Mouse (Mus musculus): ENCODE measurements around the gene Hist3h2ba. TPM values are rescaled to one million over a fixed set of nuclear protein-coding genes. Genes with fewer than 3 reads are reported as not detected.

Gene Hist3h2ba
- 0.97 and 1.6 TPM in 2 replicates for polyA plus RNA-seq (2012; rRNA removed)

- DNase-seq (ENCODE audit: low read depth) = no peak
Observed at GRCm38 (mm10) chr11:58948542-58949479, at the start of gene Hist3h2ba. TSS of gene Hist3h2ba (plus strand) at chr11:58948920.

- no peak for DNase-seq (ENCODE audit: low read depth)
Observed at GRCm38 (mm10) chr11:58901080-58901479, 47.6 kb upstream of the Hist3h2ba start.

- DNase-seq (ENCODE audit: low read depth) = no peak
Observed at GRCm38 (mm10) chr11:58903511-58904409, 45.0 kb upstream of the Hist3h2ba start, which contains the start of gene Zfp39. TSS of gene Zfp39 (minus strand) at chr11:58904225.

GRCm38 (mm10) chr11:58904410-58904718 is 44.4 kb upstream of the Hist3h2ba start:
- DNase-seq (ENCODE audit: low read depth) = no peak

- DNase-seq (ENCODE audit: low read depth) = no peak
Observed at GRCm38 (mm10) chr11:58904838-58905237, 43.9 kb upstream of the Hist3h2ba start.

- no peak for DNase-seq (ENCODE audit: low read depth)
Observed at GRCm38 (mm10) chr11:58913776-58914175, 34.9 kb upstream of the Hist3h2ba start.

GRCm38 (mm10) chr11:58914461-58915028 is 34.2 kb upstream of the Hist3h2ba start:
- DNase-seq (ENCODE audit: low read depth) = no peak

GRCm38 (mm10) chr11:58916879-58917744 is 31.6 kb upstream of the Hist3h2ba start:
- DNase-seq (ENCODE audit: low read depth) = no peak

GRCm38 (mm10) chr11:58917745-58918366 is 30.9 kb upstream of the Hist3h2ba start, which contains the start of gene Btnl10:
TSS of gene Btnl10 (plus strand) at chr11:58917908.
- no peak for DNase-seq (ENCODE audit: low read depth)

- DNase-seq (ENCODE audit: low read depth) = no peak
Observed at GRCm38 (mm10) chr11:58918759-58919158, 30.0 kb upstream of the Hist3h2ba start.

- no peak for DNase-seq (ENCODE audit: low read depth)
Observed at GRCm38 (mm10) chr11:58922420-58922819, 26.3 kb upstream of the Hist3h2ba start.

GRCm38 (mm10) chr11:58926651-58927050 is 22.1 kb upstream of the Hist3h2ba start:
- DNase-seq (ENCODE audit: low read depth) = no peak

GRCm38 (mm10) chr11:58927053-58927452 is 21.7 kb upstream of the Hist3h2ba start:
- no peak for DNase-seq (ENCODE audit: low read depth)

GRCm38 (mm10) chr11:58927790-58928651 is 20.7 kb upstream of the Hist3h2ba start:
- DNase-seq (ENCODE audit: low read depth) = no peak

- DNase-seq (ENCODE audit: low read depth) = no peak
Observed at GRCm38 (mm10) chr11:58929055-58929454, 19.7 kb upstream of the Hist3h2ba start.

GRCm38 (mm10) chr11:58929641-58930040 is 19.1 kb upstream of the Hist3h2ba start:
- DNase-seq (ENCODE audit: low read depth) = no peak

- DNase-seq (ENCODE audit: low read depth) = no peak
Observed at GRCm38 (mm10) chr11:58930254-58930653, 18.5 kb upstream of the Hist3h2ba start.

- DNase-seq (ENCODE audit: low read depth) = no peak
Observed at GRCm38 (mm10) chr11:58931576-58931975, 17.1 kb upstream of the Hist3h2ba start.

GRCm38 (mm10) chr11:58937909-58938308 is 10.8 kb upstream of the Hist3h2ba start:
- no peak for DNase-seq (ENCODE audit: low read depth)

Data from gonadal fat pad, adult 2 months (tissue).